Mouse (Mus musculus) lung, adult 2 months (tissue): ENCODE data around the gene Cyp2d11. TPM values are rescaled to one million over a fixed set of nuclear protein-coding genes. Genes with fewer than 3 reads are reported as not detected.
"Not testable (repeated sequence)": the region's sequence is repeated elsewhere in the genome, so short reads cannot be mapped to it uniquely, and the experiment has no call there.

Experiments used
- DNase-seq: peaks from one replicate; pipeline ENCODE4 v3.0.0; 2022
- H3K4me1 ChIP-seq: fragments of 200-500 bp; 2 replicates; pipeline ENCODE4 v1.6.1; 2011; ENCODE audit warnings: low read length; ENCODE audit not compliant: control insufficient read depth, insufficient read depth
- H3K4me3 ChIP-seq: fragments of 200-500 bp; replicated peaks from 2 replicates; pipeline ENCODE3; 2011; ENCODE audit warnings: low read depth, mild to moderate bottlenecking, control low read depth, low read length; ENCODE audit errors: extremely low read depth
- CTCF ChIP-seq: fragments of 200-500 bp; IDR thresholded peaks from 2 replicates; pipeline ENCODE4 v1.5.1; 2011; ENCODE audit warnings: mild to moderate bottlenecking, low read length, control low read depth; ENCODE audit not compliant: insufficient read depth
- POLR2A ChIP-seq: fragments of 200-500 bp; IDR thresholded peaks from 2 replicates; pipeline ENCODE4 v1.6.1; 2011; ENCODE audit warnings: low read depth, mild to moderate bottlenecking, control low read depth, low read length, borderline replicate concordance; ENCODE audit errors: extremely low read depth
- WGBS: fragments of 180-500 bp; shearing (Covaris S2); methylation state at CpG from one replicate; pipeline ENCODE4 v1.1.7; 2018; 5-methylcytosine and 5-hydroxymethylcytosine counted together
- polyA plus RNA-seq: library from polyadenylated mRNA; depleted of rRNA; stranded (reverse); fragments of >200 nt; gene quantifications from 2 replicates; pipeline ENCODE4 v1.2.3, GENCODE M21; 2012; rRNA removed

Cyp2d11 gene
- polyA plus RNA-seq, result not detected in 2 replicates

DNA sequence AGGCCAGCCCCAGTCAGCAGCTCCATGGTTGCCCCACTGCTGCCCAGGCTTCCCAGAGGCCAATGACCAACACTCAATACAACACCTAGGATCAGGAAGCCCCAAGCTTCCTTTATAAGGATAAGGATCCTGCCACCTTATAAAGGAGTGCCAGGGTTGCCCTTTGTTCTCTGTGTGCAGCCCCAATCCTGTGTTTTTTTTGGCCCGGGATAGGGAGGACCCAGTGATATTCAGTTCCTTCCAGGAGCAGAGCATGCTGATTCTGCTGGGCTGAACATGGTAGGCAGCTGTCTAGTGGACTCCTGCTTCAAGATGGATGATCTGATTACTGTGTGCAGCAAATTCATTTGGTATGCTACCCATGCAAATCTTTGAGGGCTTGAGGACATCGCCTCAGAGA, at the start of gene Cyp2d11:
Gene Cyp2d11, minus strand, starts transcription at position 101 of the 400 bp plus-strand sequence.
- 86% methylated on average over 2 of the region's 2 CpGs for WGBS
- not testable (repeated sequence) for DNase-seq, H3K4me3 ChIP-seq, H3K4me1 ChIP-seq

DNA sequence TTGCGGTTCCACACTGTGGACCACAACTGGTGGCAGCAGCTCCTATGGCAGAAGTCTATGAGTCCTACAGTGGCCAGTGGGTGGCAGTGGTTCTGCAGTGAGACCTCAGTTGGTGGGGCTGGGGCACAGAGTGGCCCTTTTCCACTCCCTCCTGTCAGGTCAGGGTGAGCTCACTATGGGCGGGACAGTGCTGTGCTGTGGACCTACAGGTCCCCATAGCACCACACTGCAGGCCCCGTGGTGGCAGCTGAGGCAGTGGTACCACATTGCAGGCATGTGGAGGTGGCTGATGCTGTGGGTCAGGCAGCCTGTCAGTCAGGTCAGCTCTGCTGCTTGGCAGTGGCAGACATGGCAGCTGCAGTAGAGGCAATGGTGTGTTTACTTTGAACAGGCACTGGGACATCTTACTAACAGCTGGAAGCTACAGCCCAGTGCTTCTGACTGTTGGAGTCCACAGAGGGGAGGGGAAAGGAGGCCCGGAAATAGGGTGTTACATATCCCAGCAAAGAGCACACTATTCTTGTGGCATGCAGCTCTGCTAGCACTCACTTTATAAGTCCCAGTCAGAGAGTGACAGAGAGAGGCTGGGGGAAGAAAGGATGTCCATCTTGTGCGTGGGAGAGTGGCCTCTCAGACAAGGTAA, 44.3 kb upstream of the Cyp2d11 start:
- Histone ChIP-seq H3K4me3 (no peak overlapping the region), H3K4me1 (no peaks in the 10 kb centered on the region)
- no peak for TF ChIP-seq CTCF
- 52% methylated on average over 5 of the region's 5 CpGs for WGBS
- DNase-seq, result no peak

DNA sequence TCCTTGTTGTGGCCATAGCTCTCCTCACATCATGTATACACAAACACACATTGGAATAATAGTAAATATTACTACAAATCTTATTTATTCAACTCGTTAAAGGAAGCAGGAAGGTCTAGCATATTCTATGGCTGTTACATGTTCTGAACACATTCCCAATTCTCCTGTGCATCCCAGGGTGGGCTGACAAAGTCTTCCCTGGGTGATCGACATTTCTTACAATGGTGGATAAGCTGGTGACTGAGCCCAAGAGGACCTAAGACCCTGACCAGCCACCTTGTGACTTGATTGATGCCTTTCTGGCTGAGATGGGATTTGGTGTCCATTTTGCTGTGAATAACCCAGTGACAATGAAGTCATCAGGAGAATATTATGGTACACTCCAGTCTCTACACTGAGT, 41.8 kb upstream of the Cyp2d11 start:
- no peak for TF ChIP-seq POLR2A
- no peak for TF ChIP-seq CTCF
- 87% methylated on average over 2 of the region's 2 CpGs for WGBS

DNA sequence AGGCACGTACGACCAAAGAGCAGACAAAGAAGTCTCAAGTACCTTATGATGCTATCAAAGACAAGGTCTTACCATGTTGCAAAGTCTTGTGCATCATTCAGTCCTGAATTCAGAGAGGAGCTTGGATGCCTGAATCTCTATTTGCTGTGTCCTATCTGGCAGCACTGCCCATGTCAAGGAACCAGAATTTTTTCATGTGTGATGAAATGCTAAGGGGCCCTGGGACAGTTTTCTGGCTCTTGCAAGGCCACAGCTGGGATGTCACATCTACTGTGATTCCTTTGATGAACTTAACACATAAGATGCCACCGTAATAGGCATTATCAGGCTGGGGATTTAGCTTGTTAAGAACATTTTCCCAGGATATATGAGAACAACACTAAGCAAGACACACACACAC, 41.2 kb upstream of the Cyp2d11 start:
- DNase-seq, result no peak
- Histone ChIP-seq H3K4me1 (no peaks in the 10 kb centered on the region), H3K4me3 (no peak overlapping the region)
- WGBS, result 64% methylated on average over 3 of the region's 3 CpGs
- no peak for TF ChIP-seq CTCF
- TF ChIP-seq POLR2A, result no peak

More for the DNA sequence above, 41.8 kb upstream of the Cyp2d11 start:
- H3K4me1 ChIP-seq, result no peaks in the 10 kb centered on the region
- H3K4me3 ChIP-seq, result no peak overlapping the region
- DNase-seq, result no peak

DNA sequence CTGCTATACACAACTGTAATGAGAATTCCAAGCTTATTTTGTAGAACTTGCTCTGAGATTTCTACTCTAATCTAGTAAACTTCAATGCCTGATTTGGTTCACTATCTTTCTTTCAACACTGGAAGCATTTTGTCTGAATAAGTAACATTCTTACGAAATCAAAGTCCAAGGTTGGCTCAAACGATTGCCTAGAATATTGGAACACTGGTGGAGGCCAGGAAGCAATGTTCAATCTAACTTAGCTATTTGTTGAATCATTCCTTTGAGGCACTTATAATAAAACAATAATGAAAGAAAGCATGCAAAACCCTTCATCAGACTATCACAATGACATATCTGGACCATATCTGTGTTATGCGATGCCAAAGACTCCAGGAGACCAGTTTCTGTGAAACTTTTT, 40.7 kb upstream of the Cyp2d11 start:
- H3K4me1 ChIP-seq, result no peaks in the 10 kb centered on the region
- no peak for DNase-seq
- no peak overlapping the region for H3K4me3 ChIP-seq
- WGBS, result 79% methylated on average over 3 of the region's 3 CpGs
- TF ChIP-seq CTCF (no peak), POLR2A (no peak)

DNA sequence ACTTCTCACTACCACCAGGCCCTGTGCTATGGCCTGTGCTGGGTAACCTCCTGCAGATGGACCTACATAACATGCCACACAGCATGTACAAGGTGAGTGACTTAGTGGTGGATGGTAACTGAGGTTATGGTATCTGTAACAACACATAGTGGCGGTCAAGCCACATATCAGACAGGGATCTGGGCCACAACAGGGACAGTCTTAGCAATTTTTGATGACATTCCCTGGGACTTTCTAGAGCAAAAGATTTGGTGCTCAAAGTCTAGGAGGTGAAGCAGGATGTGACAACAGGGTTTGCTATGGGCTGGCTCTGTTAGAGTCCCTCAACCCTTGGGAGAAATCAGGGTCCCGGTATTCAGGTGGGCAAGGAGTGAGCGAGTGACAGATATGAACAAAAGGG, 39.8 kb upstream of the Cyp2d11 start:
- Histone ChIP-seq H3K4me1 (no peaks in the 10 kb centered on the region), H3K4me3 (no peak overlapping the region)
- no peak for TF ChIP-seq POLR2A
- no peak for TF ChIP-seq CTCF
- DNase-seq, result no peak
- WGBS, result 93% methylated on average over 3 of the region's 3 CpGs

DNA sequence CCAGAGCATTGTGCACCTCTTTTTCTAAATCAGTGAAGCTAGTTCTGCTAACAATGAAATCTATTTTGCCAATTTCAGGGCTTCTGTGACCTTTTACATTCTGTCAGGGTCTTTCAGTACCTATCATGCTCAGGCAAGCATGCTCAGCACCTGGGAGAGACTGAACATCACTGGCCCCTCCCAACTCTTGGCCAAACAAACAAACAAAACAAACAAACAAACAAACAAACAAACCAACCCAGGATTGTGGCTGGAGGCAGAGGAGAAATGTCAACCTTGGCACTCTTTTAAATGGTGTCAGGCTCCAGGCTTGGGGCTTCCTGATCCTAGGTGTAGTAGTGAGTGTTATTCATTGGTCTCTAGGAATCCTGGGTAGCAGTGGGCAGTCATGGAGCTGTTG, 39.3 kb upstream of the Cyp2d11 start, which contains the start of gene Cyp2d9:
Gene Cyp2d9, plus strand, starts transcription at position 301 of the 400 bp plus-strand sequence.
- DNase-seq, result no peak
- Histone ChIP-seq H3K4me3 (no peak within 1 kb of the TSS), H3K4me1 (no peaks in the 10 kb centered on the region)
- TF ChIP-seq CTCF, result no peak
- no peak for TF ChIP-seq POLR2A

DNA sequence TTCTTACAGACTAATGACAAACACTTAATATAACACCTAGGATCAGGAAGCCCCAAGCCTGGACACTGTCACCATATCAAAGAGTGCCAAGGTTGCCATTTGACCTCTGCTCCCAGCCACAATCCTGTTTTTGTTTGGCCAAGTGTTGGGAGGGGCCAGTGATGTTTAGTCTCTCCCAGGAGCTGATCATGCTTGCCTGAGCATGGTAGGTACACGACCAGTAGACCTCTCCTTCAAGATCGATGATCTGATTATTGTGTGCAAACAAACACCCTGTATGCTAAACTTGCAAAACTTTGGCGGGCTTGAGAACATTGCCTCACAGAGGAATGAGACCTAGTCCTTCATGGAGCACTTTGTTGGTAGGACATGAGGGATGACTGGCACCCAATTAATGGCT, 29.6 kb upstream of the Cyp2d11 start:
- WGBS, result 67% methylated on average over 3 of the region's 3 CpGs
- H3K4me1 ChIP-seq, result no peaks in the 10 kb centered on the region
- DNase-seq, result no peak
- no peak overlapping the region for H3K4me3 ChIP-seq
- TF ChIP-seq POLR2A, result no peak
- TF ChIP-seq CTCF, result no peak

DNA sequence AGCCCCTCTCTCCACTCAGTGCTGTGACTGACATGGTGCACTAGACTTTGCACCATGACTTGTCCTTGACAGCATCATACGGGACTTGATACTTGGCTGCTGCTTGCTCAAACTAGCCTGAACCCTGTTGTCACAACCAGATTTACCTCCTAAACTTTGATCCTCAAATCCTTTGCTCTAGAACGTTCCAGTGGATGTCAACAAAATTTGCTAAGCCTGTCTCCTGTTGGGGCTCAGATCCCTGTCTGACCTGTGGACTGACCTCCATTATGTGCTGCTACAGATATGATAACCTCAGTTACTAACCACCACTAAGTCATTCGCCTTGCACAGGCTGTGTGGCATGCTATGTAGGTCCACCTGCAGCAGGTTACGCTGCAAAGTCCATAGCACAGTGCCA, 29.1 kb upstream of the Cyp2d11 start:
- no peak overlapping the region for H3K4me3 ChIP-seq
- no peaks in the 10 kb centered on the region for H3K4me1 ChIP-seq
- TF ChIP-seq CTCF, result no peak
- TF ChIP-seq POLR2A, result no peak
- DNase-seq, result no peak
- WGBS, result 64% methylated on average over 4 of the region's 4 CpGs

DNA sequence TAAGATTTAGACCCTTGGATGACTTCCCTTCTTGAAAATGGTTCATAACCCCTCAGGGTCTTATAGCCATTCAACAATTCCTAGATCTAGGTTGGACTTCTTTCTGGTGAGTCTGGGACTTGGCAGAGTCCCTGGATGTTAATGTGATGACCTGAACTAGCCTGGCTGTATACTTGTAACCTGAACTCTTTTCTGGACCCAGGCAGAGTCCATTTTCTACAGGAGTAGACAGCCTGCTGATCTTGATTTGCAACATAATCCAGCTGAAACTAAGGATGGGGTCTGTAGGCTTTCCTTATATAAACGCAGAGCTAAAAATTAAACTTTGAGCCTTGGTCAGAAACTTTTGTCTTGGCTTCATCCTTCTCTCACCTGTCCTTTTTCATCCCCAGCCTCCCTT, 24.8 kb upstream of the Cyp2d11 start:
- no peak for TF ChIP-seq CTCF
- no peak for TF ChIP-seq POLR2A
- H3K4me1 ChIP-seq, result no peaks in the 10 kb centered on the region
- WGBS, result 81% methylated on average over 1 of the region's 1 CpGs
- no peak overlapping the region for H3K4me3 ChIP-seq
- DNase-seq, result no peak
